Mouse (Mus musculus): Measurements from ENCODE around the gene Cpsf4. TPM values are rescaled to one million over a fixed set of nuclear protein-coding genes. Genes with fewer than 3 reads are reported as not detected.
"Not testable (repeated sequence)": the region's sequence is repeated elsewhere in the genome, so short reads cannot be mapped to it uniquely, and the experiment has no call there.

Gene Cpsf4
- total RNA-seq, 2 experiments from 2014 or later = 11.4 to 11.7 TPM

GRCm38 (mm10) chr5:145218206-145218605 lies 51.2 kb downstream of the Cpsf4 start:
- no peak for DNase-seq
- intact Hi-C loops (cut with DNase I) = no loop called here

- intact Hi-C loops (cut with DNase I) = no loop called here
- no peak for DNase-seq
These were observed 51.7 kb downstream of the Cpsf4 start for GRCm38 (mm10) chr5:145218671-145219070.

- no peak for DNase-seq
- intact Hi-C loops (cut with DNase I) = no loop called here
These were observed 53.0 kb downstream of the Cpsf4 start for GRCm38 (mm10) chr5:145219981-145220380.

GRCm38 (mm10) chr5:145222840-145223239 lies 55.8 kb downstream of the Cpsf4 start:
- intact Hi-C loops (cut with DNase I) = no loop called here

GRCm38 (mm10) chr5:145223395-145223794 lies 56.4 kb downstream of the Cpsf4 start:
- DNase-seq = no peak
- intact Hi-C loops (cut with DNase I) = no loop called here

More at GRCm38 (mm10) chr5:145222840-145223239, 55.8 kb downstream of the Cpsf4 start:
- no peak for DNase-seq

GRCm38 (mm10) chr5:145226453-145226852 lies 59.4 kb downstream of the Cpsf4 start:
- intact Hi-C loops (cut with DNase I) = no loop called here
- DNase-seq = no peak

GRCm38 (mm10) chr5:145229283-145229682 lies 62.3 kb downstream of the Cpsf4 start:
- intact Hi-C loops (cut with DNase I); DNase-seq: not testable (repeated sequence)

GRCm38 (mm10) chr5:145230641-145231040 lies 63.6 kb downstream of the Cpsf4 start:
- intact Hi-C loops (cut with DNase I) = loop anchor here (2.0 to 5.0 kb wide), 3 partner anchors 26 to 52 kb away; partner anchors contain the start of genes Atp5j2, Zkscan5 and Zscan25
- DNase-seq = no peak

- intact Hi-C loops (cut with DNase I) = loop anchor here (2.0 to 5.0 kb wide), 3 partner anchors 27 to 51 kb away; partner anchors contain the start of genes Atp5j2, Zkscan5 and Zscan25
- peak; percentile 98 to 99 for DNase-seq
These were observed 64.4 kb downstream of the Cpsf4 start, which contains the start of gene Zfp655 for GRCm38 (mm10) chr5:145231367-145231871. Gene Zfp655, plus strand, starts transcription at chr5:145231715.

Other genes starting within 250 kb of the Cpsf4 start
- gene Smurf1, start 201.4 kb upstream of the Cpsf4 start, total RNA-seq (2021) = 10 to 100 TPM; 24.6 to 27.2 TPM
- not detected for gene Gm4871, start 134.5 kb upstream of the Cpsf4 start, total RNA-seq (2021)
- gene 1700018F24Rik, start 124.2 kb upstream of the Cpsf4 start, total RNA-seq (2021) = not detected
- gene Arpc1a, start 83.4 kb upstream of the Cpsf4 start, total RNA-seq (2021) = 10 to 100 TPM; 63.4 to 64.3 TPM
- not detected for gene Kpna7, start 83.2 kb upstream of the Cpsf4 start, total RNA-seq (2021)
- 10 to 100 TPM; 71.7 to 84.7 TPM for gene Arpc1b, start 53.0 kb upstream of the Cpsf4 start, total RNA-seq (2021)
- gene Pdap1, start 27.0 kb upstream of the Cpsf4 start, total RNA-seq (2021) = 10 to 100 TPM; 39.3 to 45.7 TPM
- gene Bud31, start 26.9 kb upstream of the Cpsf4 start, total RNA-seq (2021) = 10 to 100 TPM; 59.5 to 61.1 TPM
- 10 to 100 TPM; 28.5 to 42.2 TPM for gene Ptcd1, start 105 bp upstream of the Cpsf4 start, total RNA-seq (2021)
- gene Atp5j2, start 24.8 kb downstream of the Cpsf4 start, total RNA-seq (2021) = 1,000 to 10,000 TPM; 1,102 to 1,127 TPM
- 1 to 10 TPM; 6.5 to 8.5 TPM for gene Zkscan14, start 34.7 kb downstream of the Cpsf4 start, total RNA-seq (2021)
- gene Zkscan5, start 37.3 kb downstream of the Cpsf4 start, total RNA-seq (2021) = 10 to 100 TPM in 1 of 2 experiments, 1 to 10 TPM in 1; 9.5 to 10.1 TPM
- gene Zfp655, start 64.5 kb downstream of the Cpsf4 start, total RNA-seq (2021) = 10 to 100 TPM; 27.7 to 31.3 TPM
- gene Zscan25, start 113.3 kb downstream of the Cpsf4 start, total RNA-seq (2021) = 10 to 100 TPM in 1 of 2 experiments, 1 to 10 TPM in 1; 10.0 to 11.1 TPM
- not detected for gene Cyp3a57, start 178.1 kb downstream of the Cpsf4 start, total RNA-seq (2021)

Measured in heart, postnatal 36 days (tissue).